Mouse (Mus musculus) gastrocnemius, postnatal 10 days (tissue): ENCODE results near the gene Wdfy2. TPM values are rescaled to one million over a fixed set of nuclear protein-coding genes. Genes with fewer than 3 reads are reported as not detected.
"Not testable (repeated sequence)": the region's sequence is repeated elsewhere in the genome, so short reads cannot be mapped to it uniquely, and the experiment has no call there.

Experiments used
- DNase-seq: peaks from one replicate; pipeline ENCODE4 v3.0.0; 2021; ENCODE audit warnings: mixed read lengths
- long read RNA-seq, 2 experiments: library from polyadenylated mRNA; stranded (forward); transcript quantifications; one replicate each; pipeline ENCODE4 v2.0.0; 2021
- total RNA-seq, 2 experiments: library from RNA; stranded (reverse); gene quantifications; 2 replicates each; pipeline ENCODE4 v1.2.3; 2021

Wdfy2 gene
- total RNA-seq = 10 to 100 TPM in 1 of 2 experiments, 1 to 10 TPM in 1; 8.9 to 10.1 TPM
- long read RNA-seq, experiment 1, full-length matches to known transcripts = 2 of 6 reads
- long read RNA-seq, experiment 1, partial matches to known transcripts = 0 of 6 reads
- long read RNA-seq, experiment 1, other reads (novel, unspliced or antisense) = 4 of 6 reads
- long read RNA-seq, experiment 2, full-length matches to known transcripts = 3 of 3 reads
- long read RNA-seq, experiment 2, partial matches to known transcripts = 0 of 3 reads
- long read RNA-seq, experiment 2, other reads (novel, unspliced or antisense) = 0 of 3 reads

- peak; percentile 66 for DNase-seq
Observed at GRCm38 (mm10) chr14:62837641-62838252, at the start of gene Wdfy2. Gene Wdfy2, plus strand, starts transcription at chr14:62837678.

- no peak for DNase-seq
Observed at GRCm38 (mm10) chr14:62789282-62789681, 48.2 kb upstream of the Wdfy2 start.

- no peak for DNase-seq
Observed at GRCm38 (mm10) chr14:62795719-62796118, 41.8 kb upstream of the Wdfy2 start.

GRCm38 (mm10) chr14:62798608-62799101, 38.8 kb upstream of the Wdfy2 start:
- DNase-seq = no peak

GRCm38 (mm10) chr14:62800791-62801190, 36.7 kb upstream of the Wdfy2 start:
- no peak for DNase-seq

GRCm38 (mm10) chr14:62803204-62803603, 34.3 kb upstream of the Wdfy2 start:
- DNase-seq = no peak

- no peak for DNase-seq
Observed at GRCm38 (mm10) chr14:62806921-62807320, 30.6 kb upstream of the Wdfy2 start.

GRCm38 (mm10) chr14:62808661-62809523, 28.6 kb upstream of the Wdfy2 start:
- no peak for DNase-seq

GRCm38 (mm10) chr14:62812765-62813164, 24.7 kb upstream of the Wdfy2 start:
- DNase-seq = no peak

- DNase-seq = no peak
Observed at GRCm38 (mm10) chr14:62814567-62814966, 22.9 kb upstream of the Wdfy2 start.

GRCm38 (mm10) chr14:62816827-62817226, 20.7 kb upstream of the Wdfy2 start:
- DNase-seq = no peak

- DNase-seq = no peak
Observed at GRCm38 (mm10) chr14:62825575-62826332, 11.7 kb upstream of the Wdfy2 start.

GRCm38 (mm10) chr14:62829291-62829690, 8.2 kb upstream of the Wdfy2 start:
- no peak for DNase-seq

GRCm38 (mm10) chr14:62831691-62832275, 5.7 kb upstream of the Wdfy2 start:
- DNase-seq = no peak

GRCm38 (mm10) chr14:62833036-62833435, 4.4 kb upstream of the Wdfy2 start:
- no peak for DNase-seq

GRCm38 (mm10) chr14:62833541-62833940, 3.9 kb upstream of the Wdfy2 start:
- DNase-seq = no peak

GRCm38 (mm10) chr14:62835737-62836136, 1.7 kb upstream of the Wdfy2 start:
- not testable (repeated sequence) for DNase-seq

GRCm38 (mm10) chr14:62836926-62837640, 395 bp upstream of the Wdfy2 start:
- DNase-seq = peak; percentile 94

GRCm38 (mm10) chr14:62838336-62838735, 858 bp downstream of the Wdfy2 start:
- DNase-seq = no peak

GRCm38 (mm10) chr14:62841726-62842125, 4.2 kb downstream of the Wdfy2 start:
- DNase-seq = no peak

- DNase-seq = no peak
Observed at GRCm38 (mm10) chr14:62842495-62842894, 5.0 kb downstream of the Wdfy2 start.
